Mouse (Mus musculus): ENCODE data around the gene Tcp10c. TPM values are rescaled to one million over a fixed set of nuclear protein-coding genes. Genes with fewer than 3 reads are reported as not detected.
"Not testable (repeated sequence)": the region's sequence is repeated elsewhere in the genome, so short reads cannot be mapped to it uniquely, and the experiment has no call there.

Gene Tcp10c
- polyA plus RNA-seq, 1 experiment from 2014 or later, result not detected

DNA sequence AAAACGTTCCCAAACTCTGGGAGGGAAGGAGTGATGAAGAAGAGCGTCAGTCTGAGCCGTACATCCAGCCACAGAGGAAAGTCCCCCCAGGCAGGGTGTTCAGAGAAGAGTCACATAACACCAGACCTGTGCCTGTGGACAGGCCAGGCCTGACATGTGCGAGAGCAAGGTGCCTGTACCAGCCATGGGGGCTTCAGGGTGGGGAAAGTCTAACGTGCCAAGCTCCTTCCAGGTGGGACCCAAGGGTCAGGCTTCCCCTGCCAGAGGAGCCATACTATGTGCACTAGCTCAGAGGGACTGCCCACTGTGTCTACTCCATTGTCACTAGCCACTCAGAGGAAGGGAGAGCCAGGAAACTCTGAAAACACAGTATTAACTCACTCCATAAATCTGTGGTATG lies 71.3 kb downstream of the Tcp10c start:
- H3K27me3 ChIP-seq (ENCODE audit: insufficient read depth, low read length); H3K4me1 ChIP-seq (replicated peaks; ENCODE audit: insufficient read depth, low read length); H3K4me2 ChIP-seq (ENCODE audit: low read length); H3K4me3 ChIP-seq (replicated peaks; ENCODE audit: low read depth, low read length); H3K36me3 ChIP-seq (ENCODE audit: insufficient read depth, low read length); H3K9me3 ChIP-seq (replicated peaks; ENCODE audit: low read length); H3K27ac ChIP-seq; H3K9ac ChIP-seq (ENCODE audit: low read depth, low read length); DNase-seq (ENCODE audit: low spot score): not testable (repeated sequence)
- peak; percentile 31; the same call in 1 of the 2 replicates for ATAC-seq (replicated peaks; ENCODE audit: low FRiP score, low read depth)
- WGBS, result 77% methylated on average over 2 of the region's 5 CpGs

DNA sequence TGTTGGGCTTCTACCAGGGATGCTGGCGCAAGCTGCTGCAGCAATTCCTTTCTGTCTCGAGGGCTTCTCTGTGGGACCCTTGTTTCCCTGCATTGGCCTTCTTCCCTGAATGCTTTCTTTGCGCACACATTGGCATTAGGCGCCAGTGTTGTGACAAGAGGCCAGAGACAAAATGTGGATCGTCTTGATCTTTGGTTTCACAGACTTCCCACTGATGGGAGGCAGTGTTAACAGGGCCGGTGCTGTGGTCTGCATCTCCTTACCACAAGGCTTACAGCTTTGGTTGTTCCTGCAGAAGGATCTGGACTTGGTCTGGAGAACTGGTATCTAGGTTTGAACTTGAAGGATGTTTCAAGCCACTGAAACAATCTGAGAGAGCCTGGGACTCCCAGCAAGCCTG lies 72.1 kb downstream of the Tcp10c start:
- not testable (repeated sequence) for H3K9ac ChIP-seq (ENCODE audit: low read depth, low read length); DNase-seq (ENCODE audit: low spot score); H3K9me3 ChIP-seq (replicated peaks; ENCODE audit: low read length)

More for the DNA sequence above, 72.1 kb downstream of the Tcp10c start:
- not testable (repeated sequence) for H3K36me3 ChIP-seq (ENCODE audit: insufficient read depth, low read length); H3K4me2 ChIP-seq (ENCODE audit: low read length); H3K27ac ChIP-seq; ATAC-seq (replicated peaks; ENCODE audit: low FRiP score, low read depth); H3K4me1 ChIP-seq (replicated peaks; ENCODE audit: insufficient read depth, low read length); H3K4me3 ChIP-seq (replicated peaks; ENCODE audit: low read depth, low read length); H3K27me3 ChIP-seq (ENCODE audit: insufficient read depth, low read length)
- 85% methylated on average over 3 of the region's 6 CpGs for WGBS

Other genes starting within 250 kb of the Tcp10c start
- not detected in 2 replicates for gene Unc93a, start 222.8 kb upstream of the Tcp10c start, polyA plus RNA-seq (2015; fragmentation: Nextera tagmentation; extraction: Ambion mirVana)
- not detected in 2 replicates for gene Smok2a, start 133.4 kb upstream of the Tcp10c start, polyA plus RNA-seq (2015; fragmentation: Nextera tagmentation; extraction: Ambion mirVana)
- gene Smok2b, start 124.3 kb upstream of the Tcp10c start, polyA plus RNA-seq (2015; fragmentation: Nextera tagmentation; extraction: Ambion mirVana), result not detected in 2 replicates